Mouse (Mus musculus) neural tube, postnatal 0 days (tissue): ENCODE data around the gene Vmn1r228. TPM values are rescaled to one million over a fixed set of nuclear protein-coding genes. Genes with fewer than 3 reads are reported as not detected.

Experiments
- polyA plus RNA-seq: library from polyadenylated mRNA; unstranded; fragments of >200 nt; fragmentation: Nextera tagmentation; extraction: Ambion mirVana; gene quantifications from 2 replicates; pipeline ENCODE4 v1.2.1, GENCODE M21; 2015

The Vmn1r228 gene
- not detected in 2 replicates for polyA plus RNA-seq

DNA sequence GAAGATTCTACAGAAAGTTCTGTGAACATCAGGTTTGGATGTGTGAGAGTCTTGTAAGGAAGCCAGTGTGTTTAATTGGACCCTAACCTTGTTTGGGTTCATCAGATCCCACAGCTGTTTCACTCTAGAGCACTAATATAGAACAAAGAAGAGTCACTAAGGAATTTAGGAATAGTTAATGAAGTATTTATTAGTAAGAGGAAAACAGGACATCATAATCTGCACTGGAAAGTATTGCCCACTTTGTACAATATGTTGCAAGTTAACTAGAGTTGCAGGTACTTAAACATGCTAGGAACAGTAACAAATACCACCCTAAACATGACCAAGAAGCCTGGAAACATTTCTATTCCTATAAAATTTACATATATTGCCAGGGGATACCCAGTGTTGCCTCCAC, at the start of gene Vmn1r228:
TSS of gene Vmn1r228 (minus strand) at position 101 of the 400 bp plus-strand sequence.

DNA sequence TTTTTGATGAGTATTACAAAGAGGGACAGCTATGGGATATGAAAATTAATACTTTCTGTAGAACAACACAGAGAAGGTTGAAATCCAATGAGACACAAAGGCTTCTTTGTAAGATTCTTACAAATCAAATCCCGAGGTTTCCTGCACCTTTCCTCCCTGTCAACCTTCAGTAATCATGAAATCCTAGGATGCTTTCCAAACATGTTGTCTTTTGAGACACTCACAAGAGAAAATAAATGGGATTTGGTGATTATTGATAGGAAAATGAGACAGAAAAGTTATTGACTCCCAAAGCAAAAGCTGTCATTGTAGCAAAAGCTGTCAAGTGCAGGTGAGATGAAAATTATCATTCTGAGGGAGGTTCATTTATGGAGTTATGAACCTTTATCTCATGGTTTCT, 25.3 kb upstream of the Vmn1r228 start, which contains the start of gene Vmn1r229:
TSS of gene Vmn1r229 (plus strand) at position 301 of the 400 bp plus-strand sequence.

GRCm38 (mm10) chr17:20729543-20729942, 56.4 kb downstream of the Vmn1r228 start, which contains the start of gene Vmn1r227:
Gene Vmn1r227, plus strand, starts transcription at chr17:20729843.

Other genes with a start within 250 kb of the Vmn1r228 start
- gene Vmn2r109, start 221.4 kb downstream of the Vmn1r228 start, polyA plus RNA-seq, result not detected in 2 replicates
- not detected in 2 replicates for gene Vmn2r110, start 189.7 kb downstream of the Vmn1r228 start, polyA plus RNA-seq
- gene Fpr-rs3, start 161.3 kb downstream of the Vmn1r228 start, polyA plus RNA-seq, result not detected in 2 replicates
- not detected in 2 replicates for gene Vmn1r226, start 103.3 kb downstream of the Vmn1r228 start, polyA plus RNA-seq
- gene Vmn1r227, start 56.3 kb downstream of the Vmn1r228 start, polyA plus RNA-seq, result not detected in 2 replicates
- not detected in 2 replicates for gene Vmn1r229, start 25.4 kb upstream of the Vmn1r228 start, polyA plus RNA-seq
- gene Vmn1r230, start 54.3 kb upstream of the Vmn1r228 start, polyA plus RNA-seq, result not detected in 2 replicates
- gene Vmn1r231, start 118.9 kb upstream of the Vmn1r228 start, polyA plus RNA-seq, result not detected in 2 replicates
- gene Vmn1r232, start 133.6 kb upstream of the Vmn1r228 start, polyA plus RNA-seq, result not detected in 2 replicates
- 687 and 790 TPM in 2 replicates for gene Ppp2r1a, start 159.2 kb upstream of the Vmn1r228 start, polyA plus RNA-seq
- gene Vmn1r233, start 210.3 kb upstream of the Vmn1r228 start, polyA plus RNA-seq, result not detected in 2 replicates
- gene Zfp160, start 222.7 kb upstream of the Vmn1r228 start, polyA plus RNA-seq, result 13.8 and 15.6 TPM in 2 replicates